In genomic region chr19:29657558-29657957, GRCm38 (mm10) we compare ENCODE assay signal across 39 mouse cellular contexts. TPM values are rescaled to one million over a fixed set of nuclear protein-coding genes. Genes with fewer than 3 reads are reported as not detected.
"Had no signal": no experiment of that assay in that cellular context is flagged by ENCODE, and none has a peak within 500 bp of the region (broad histone marks: within the 10 kb centered on the region; RNA-seq: fewer than 3 reads in every experiment).

No protein-coding gene starts in this region.

- H3K36me3 ChIP-seq: heart, embryonic 12.5 days; heart, embryonic 13.5 days; heart, embryonic 15.5 days; hindbrain, embryonic 10.5 days; hindbrain, embryonic 12.5 days; hindbrain, embryonic 13.5 days; hindbrain, embryonic 15.5 days; intestine, embryonic 15.5 days; kidney, embryonic 15.5 days had no signal

- H3K4me3 ChIP-seq: heart, embryonic 12.5 days; heart, embryonic 13.5 days; heart, embryonic 15.5 days; hindbrain, embryonic 10.5 days; hindbrain, embryonic 12.5 days; hindbrain, embryonic 13.5 days; hindbrain, embryonic 15.5 days; intestine, embryonic 15.5 days; kidney, embryonic 15.5 days; layer of hippocampus, adult 2 months; left cerebral cortex, adult 2 months had no signal

- H3K4me1 ChIP-seq: hindbrain, embryonic 12.5 days; hindbrain, embryonic 13.5 days; hindbrain, embryonic 15.5 days; intestine, embryonic 15.5 days had no signal

- H3K9me3 ChIP-seq: heart, embryonic 12.5 days; heart, embryonic 13.5 days; heart, embryonic 15.5 days; hindbrain, embryonic 10.5 days; hindbrain, embryonic 12.5 days; hindbrain, embryonic 13.5 days; hindbrain, embryonic 15.5 days; intestine, embryonic 15.5 days; kidney, embryonic 15.5 days had no signal

- ATAC-seq: hindbrain, embryonic 16.5 days; hindbrain, postnatal 0 days; inflammation-experienced regulatory T-cells, adult 6 months; intestine, embryonic 15.5 days; intestine, embryonic 16.5 days; intestine, postnatal 0 days had no signal

- H3K27me3 ChIP-seq: hindbrain, embryonic 12.5 days; hindbrain, embryonic 13.5 days; hindbrain, embryonic 15.5 days; intestine, embryonic 15.5 days; kidney, embryonic 15.5 days had no signal

- DNase-seq: heart, postnatal 10 days; heart, postnatal 14 days; heart, postnatal 36 days; heart, postnatal 4 days; kidney, adult 11 months; kidney, adult 18-20 months; kidney, adult 2 months; kidney, adult 8-10 months; kidney, adult 9 months; kidney, postnatal 10 days; kidney, postnatal 14 days; kidney, postnatal 25 days; kidney, postnatal 36 days; kidney, postnatal 4 days; layer of hippocampus, adult 9-11 months; layer of hippocampus, postnatal 36 days had no signal

- H3K27ac ChIP-seq: heart, embryonic 13.5 days; heart, embryonic 15.5 days; hindbrain, embryonic 10.5 days; hindbrain, embryonic 12.5 days; hindbrain, embryonic 13.5 days; hindbrain, embryonic 14.5 days; hindbrain, embryonic 15.5 days; hindbrain, postnatal 0 days; intestine, embryonic 15.5 days; kidney, embryonic 15.5 days; kidney, postnatal 0 days; left cerebral cortex, adult 2 months had no signal

- H3K9ac ChIP-seq: heart, embryonic 12.5 days; heart, embryonic 13.5 days; heart, embryonic 15.5 days; hindbrain, embryonic 12.5 days; hindbrain, embryonic 13.5 days; hindbrain, embryonic 14.5 days; hindbrain, embryonic 15.5 days; intestine, embryonic 15.5 days; kidney, embryonic 15.5 days had no signal

RNA-seq across cellular contexts. Expression of gene Mlana, which starts 40.1 kb away (rescaled TPM):
- total RNA-seq: hematopoietic stem cell, adult 5-6 weeks; hindbrain, postnatal 0 days had no signal
- polyA plus RNA-seq: hindbrain, embryonic 12.5 days; hindbrain, embryonic 13.5 days; hindbrain, embryonic 14.5 days; hindbrain, embryonic 15.5 days; hindbrain, embryonic 16.5 days; hindbrain, postnatal 0 days; inflammation-experienced regulatory T-cells, adult 6 months; intestine, embryonic 14.5 days; intestine, embryonic 15.5 days; intestine, embryonic 16.5 days; kidney, adult 2 months; kidney, embryonic 14.5 days; kidney, embryonic 15.5 days; kidney, embryonic 16.5 days; kidney, postnatal 0 days; large intestine, adult 2 months had no signal
